Mouse (Mus musculus) midbrain, embryonic 14.5 days (tissue): ENCODE measurements at regions not wholly inside any gene's neighbourhood (a gene's known extent, or its start where the extent isn't known, plus 50 kb on each side); places are given as distances from the start of the nearest gene placed in this dataset.

Experiments
- ATAC-seq: fragments of 200-750 bp; cut with Nextera tagmentation; 2 replicates; pipeline ENCODE4 v1.8.0; 2017; ENCODE audit warnings: moderate number of reproducible peaks, moderate library complexity; ENCODE audit not compliant: low FRiP score, low TSS enrichment
- DNase-seq: peaks from one replicate; pipeline ENCODE4 v3.0.0-alpha.2; 2015
- H3K27ac ChIP-seq: fragments of 300-500 bp; sonication (generic); replicated peaks from 2 replicates; pipeline ENCODE4 v1.5.1; 2014; ENCODE audit warnings: mild to moderate bottlenecking, low read depth, low read length, moderate library complexity
- H3K27me3 ChIP-seq: fragments of 300-500 bp; sonication (generic); 2 replicates; pipeline ENCODE4 v1.6.1; 2014; ENCODE audit warnings: low read length, control low read depth, mixed read lengths; ENCODE audit not compliant: control insufficient read depth, insufficient read depth
- H3K36me3 ChIP-seq: fragments of 300-500 bp; sonication (generic); 2 replicates; pipeline ENCODE4 v1.6.1; 2014; ENCODE audit warnings: low read length, control low read depth; ENCODE audit not compliant: control insufficient read depth, insufficient read depth
- H3K4me1 ChIP-seq: fragments of 300-500 bp; sonication (generic); 2 replicates; pipeline ENCODE4 v1.6.1; 2014; ENCODE audit warnings: mild to moderate bottlenecking, antibody characterized with exemption, low read length, control low read depth; ENCODE audit not compliant: control insufficient read depth, insufficient read depth
- H3K4me2 ChIP-seq: fragments of 300-500 bp; sonication (generic); 2 replicates; pipeline ENCODE4 v1.6.1; 2014; ENCODE audit warnings: mild to moderate bottlenecking, low read length, moderate library complexity
- H3K4me3 ChIP-seq: fragments of 300-500 bp; sonication (generic); replicated peaks from 2 replicates; pipeline ENCODE4 v1.5.1; 2014; ENCODE audit warnings: low read depth, low read length
- H3K9ac ChIP-seq: fragments of 300-500 bp; sonication (generic); replicated peaks from 2 replicates; pipeline ENCODE4 v1.6.1; 2014; ENCODE audit warnings: mild to moderate bottlenecking, low read length, moderate library complexity
- H3K9me3 ChIP-seq: fragments of 300-500 bp; sonication (generic); 2 replicates; pipeline ENCODE4 v1.6.1; 2016; ENCODE audit warnings: low read length, control low read depth, mixed read lengths; ENCODE audit not compliant: control insufficient read depth

DNA sequence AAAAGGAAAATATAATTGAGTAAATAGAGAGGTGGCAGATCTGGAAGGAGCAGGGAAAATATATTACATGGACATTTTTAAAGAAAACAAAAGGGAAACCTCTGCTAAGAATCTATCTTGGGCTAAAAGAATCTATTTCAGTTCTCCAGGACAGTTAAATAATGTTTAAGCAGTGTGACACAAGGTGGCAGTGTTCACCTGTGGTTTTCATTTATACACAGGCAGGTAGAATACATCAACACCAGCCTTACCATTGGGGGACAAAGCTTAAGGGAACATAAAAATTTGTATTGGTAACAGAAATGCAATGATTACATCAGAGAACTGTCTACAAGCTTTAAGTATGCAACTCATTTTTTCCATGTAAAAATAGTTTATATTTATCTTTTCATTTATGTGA, 78.2 kb upstream of the Cldn34d start:
- no peaks in the 10 kb centered on the region for H3K4me1 ChIP-seq
- no peak for ATAC-seq

More for the DNA sequence above, 78.2 kb upstream of the Cldn34d start:
- no peak overlapping the region for H3K4me3 ChIP-seq
- H3K9ac ChIP-seq = no peak overlapping the region
- H3K27me3 ChIP-seq = no peaks in the 10 kb centered on the region
- no peak overlapping the region for H3K27ac ChIP-seq
- H3K4me2 ChIP-seq = no peak overlapping the region
- no peaks in the 10 kb centered on the region for H3K36me3 ChIP-seq
- no peaks in the 10 kb centered on the region for H3K9me3 ChIP-seq
- DNase-seq = peak; percentile 84
